Mouse (Mus musculus) T-cell, adult 2 months (primary cell): ENCODE results near the gene Eln.

ENCODE experiments used
- DNase-seq: peaks from one replicate; pipeline ENCODE4 v3.0.0; 2022; ENCODE audit warnings: low spot score

Eln gene

DNA sequence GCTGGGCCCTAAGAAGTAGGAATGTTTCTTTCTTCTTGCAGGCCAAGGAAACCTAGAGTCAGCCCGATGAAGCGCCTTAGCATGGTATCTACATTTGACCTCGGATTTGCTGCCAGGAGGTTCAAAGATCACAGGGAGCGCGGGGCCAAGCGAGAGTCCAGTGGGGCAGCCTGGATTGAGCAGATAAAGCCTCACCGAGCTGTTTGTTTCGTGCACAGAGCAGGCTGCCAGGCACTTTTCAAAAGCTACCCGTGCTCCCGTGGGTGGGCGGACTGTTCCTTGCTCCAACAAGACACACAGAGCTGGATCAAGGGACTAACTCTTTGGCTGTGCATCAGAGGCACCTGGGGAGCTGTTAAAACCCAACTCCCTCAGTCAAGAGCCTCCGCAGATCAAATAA is 3.1 kb downstream of the Eln start:
- no peak for DNase-seq

- DNase-seq = no peak
Observed at GRCm38 (mm10) chr5:134742221-134742795, 4.8 kb downstream of the Eln start.

DNA sequence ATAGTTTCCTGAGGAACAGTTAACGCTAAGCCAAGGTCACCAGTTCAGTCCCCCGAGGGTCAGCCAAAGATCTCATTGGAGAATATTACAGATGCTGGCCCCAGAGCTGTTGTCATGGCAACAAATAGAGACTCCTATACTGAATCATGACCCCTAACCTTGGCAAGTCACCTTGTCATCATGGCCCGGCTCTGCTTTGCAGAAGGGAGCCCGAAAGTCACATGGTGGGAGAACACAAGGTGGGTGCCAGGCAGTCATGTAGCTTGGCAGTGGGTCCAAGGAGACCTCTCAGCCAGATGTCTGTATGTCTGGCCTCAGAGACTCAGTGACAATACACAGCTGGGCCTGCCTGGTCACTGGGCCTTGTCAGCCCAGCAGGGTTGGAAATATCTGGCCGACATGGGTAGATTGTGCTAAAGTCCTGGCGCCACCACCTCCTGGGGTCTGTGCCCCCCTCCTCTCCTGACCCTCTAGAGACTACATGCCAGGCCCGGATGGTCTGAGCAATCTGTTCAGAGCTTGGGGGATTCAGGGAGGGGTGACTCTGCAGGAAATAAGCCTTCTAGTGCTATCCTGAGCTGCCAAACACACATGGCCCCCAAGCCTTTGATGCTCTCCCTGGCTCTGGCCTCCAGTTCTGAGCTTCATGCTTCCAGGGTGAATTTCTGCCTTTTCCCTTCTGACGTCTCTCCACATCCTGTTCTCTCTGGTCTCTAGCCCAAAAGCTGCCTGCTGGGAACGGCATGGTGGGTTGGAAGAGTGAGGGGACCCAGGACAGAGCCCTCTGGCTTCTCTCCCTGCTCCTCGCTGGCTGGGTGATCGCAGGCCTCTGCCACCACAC is 6.4 kb downstream of the Eln start:
- DNase-seq = no peak

DNA sequence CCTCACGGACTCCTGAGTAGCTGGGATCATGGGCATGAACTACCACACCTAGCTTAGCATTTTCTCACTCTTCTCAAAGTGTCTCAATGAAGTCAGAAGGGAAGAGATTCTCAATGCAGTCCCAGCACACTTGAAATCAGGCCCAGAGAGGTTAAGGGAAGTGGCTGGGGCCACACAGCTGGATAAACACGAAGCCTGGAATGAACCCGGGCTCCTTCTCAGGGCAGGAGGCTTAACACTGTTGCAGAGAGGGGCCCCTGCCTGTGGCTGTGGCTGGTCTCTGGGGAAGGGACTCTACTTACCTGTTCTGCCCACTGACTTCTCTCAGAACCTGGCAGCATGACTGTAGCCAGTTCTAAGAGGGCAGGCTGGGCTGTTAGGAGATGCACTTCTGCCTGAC is 7.2 kb downstream of the Eln start:
- DNase-seq = no peak

DNA sequence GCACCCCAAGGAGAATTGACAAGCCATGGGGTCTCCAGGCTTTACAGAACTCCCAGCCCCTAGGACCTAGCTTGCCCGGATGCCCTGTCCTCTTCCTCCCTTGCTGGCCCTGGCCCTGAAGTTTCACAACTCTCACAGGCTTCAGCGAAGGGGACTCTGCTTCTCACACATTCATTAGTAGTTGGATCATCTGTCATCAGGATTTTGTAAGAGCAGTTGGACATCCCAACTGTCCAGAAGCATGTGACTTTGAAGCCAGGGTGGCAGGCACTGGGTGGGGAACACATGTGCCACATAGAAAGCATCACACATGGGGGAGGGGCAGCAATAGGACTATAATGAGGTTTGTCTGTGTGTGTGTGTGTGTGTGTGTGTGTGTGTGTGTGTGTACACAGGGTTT is 12.2 kb downstream of the Eln start:
- no peak for DNase-seq

- no peak for DNase-seq
Observed at GRCm38 (mm10) chr5:134734072-134734471, 13.1 kb downstream of the Eln start.

- no peak for DNase-seq
Observed at GRCm38 (mm10) chr5:134733241-134733640, 13.9 kb downstream of the Eln start.

DNA sequence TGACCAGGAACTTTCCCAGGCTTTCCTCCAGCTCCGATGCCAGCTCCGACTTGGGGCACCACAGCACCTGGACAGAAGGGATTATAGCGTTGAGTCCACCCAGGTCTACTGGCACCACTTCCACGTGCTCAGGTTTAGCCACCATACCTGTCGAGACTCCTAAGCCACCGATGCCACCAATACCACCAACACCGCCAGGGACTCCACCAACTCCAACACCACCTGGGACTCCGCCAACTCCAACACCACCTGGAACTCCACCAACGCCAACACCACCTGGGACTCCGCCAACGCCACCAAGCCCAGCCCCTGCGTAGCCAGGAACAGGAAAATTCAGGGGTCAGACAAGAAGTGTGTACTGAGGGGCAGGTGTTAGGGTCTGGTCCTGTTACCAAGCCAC is 18.0 kb downstream of the Eln start:
- no peak for DNase-seq

- DNase-seq = no peak
Observed at GRCm38 (mm10) chr5:134728535-134728934, 18.6 kb downstream of the Eln start.

DNA sequence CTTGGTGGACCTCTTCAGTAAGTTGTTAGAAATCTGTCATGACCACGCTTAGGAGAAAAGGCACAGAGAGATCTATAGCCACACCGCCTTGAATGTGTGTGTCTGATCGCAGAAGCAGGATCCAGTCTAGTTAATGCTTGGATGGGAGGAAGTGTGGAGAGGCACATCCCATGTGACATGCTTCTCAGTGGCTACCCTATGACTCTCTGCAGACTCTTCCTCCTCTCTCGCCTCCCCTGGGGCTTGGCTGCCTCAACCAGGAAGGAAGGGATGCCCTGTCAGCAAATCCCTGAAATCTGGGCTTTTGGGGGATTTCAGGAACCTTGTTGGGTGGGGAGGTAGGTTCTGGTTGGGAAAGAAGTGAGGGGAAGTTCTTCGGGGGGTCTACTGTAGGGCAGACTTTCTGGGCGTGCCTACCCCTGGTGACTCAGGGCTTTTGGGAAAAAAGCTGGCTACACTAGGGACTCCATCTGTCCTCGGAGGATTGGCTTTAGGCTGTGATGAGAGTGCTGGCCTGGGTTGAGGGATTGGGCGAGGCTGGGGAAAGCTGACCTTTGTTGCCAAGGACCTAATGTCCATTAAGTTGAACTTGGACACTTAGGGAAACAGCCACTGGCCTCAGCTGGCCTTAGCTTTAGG is 20.0 kb downstream of the Eln start:
- DNase-seq = no peak

DNA sequence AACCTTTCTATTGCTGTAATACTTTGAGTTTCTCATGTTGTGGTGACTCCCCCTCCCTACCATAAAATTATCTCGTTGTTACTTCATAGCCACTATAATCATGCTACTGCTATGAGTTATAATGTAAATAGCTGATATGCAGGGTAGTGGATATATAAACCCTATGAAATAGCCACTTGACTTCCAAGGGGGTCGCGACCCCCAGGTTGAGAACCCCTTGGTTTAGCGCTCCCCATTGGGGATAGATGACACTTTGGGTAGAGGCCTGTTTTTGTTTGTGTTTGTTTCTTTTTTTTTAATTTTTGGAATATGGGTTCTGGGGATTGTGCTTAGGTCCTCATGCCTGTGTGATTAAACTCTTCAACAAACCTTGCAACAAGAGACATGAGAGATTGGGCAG is 21.8 kb downstream of the Eln start:
- DNase-seq = no peak

- no peak for DNase-seq
Observed at GRCm38 (mm10) chr5:134720058-134720457, 27.1 kb downstream of the Eln start.

GRCm38 (mm10) chr5:134711076-134711475 is 36.0 kb downstream of the Eln start:
- no peak for DNase-seq

- DNase-seq = no peak
Observed at GRCm38 (mm10) chr5:134709275-134709674, 37.8 kb downstream of the Eln start.

GRCm38 (mm10) chr5:134704157-134704556 is 43.0 kb downstream of the Eln start:
- peak; percentile 78 for DNase-seq

GRCm38 (mm10) chr5:134695539-134695938 is 51.6 kb downstream of the Eln start:
- DNase-seq = no peak

- no peak for DNase-seq
Observed at GRCm38 (mm10) chr5:134695082-134695481, 52.0 kb downstream of the Eln start.

GRCm38 (mm10) chr5:134692704-134693103 is 54.4 kb downstream of the Eln start:
- no peak for DNase-seq

GRCm38 (mm10) chr5:134688718-134689284 is 58.3 kb downstream of the Eln start:
- peak; percentile 100 for DNase-seq

DNA sequence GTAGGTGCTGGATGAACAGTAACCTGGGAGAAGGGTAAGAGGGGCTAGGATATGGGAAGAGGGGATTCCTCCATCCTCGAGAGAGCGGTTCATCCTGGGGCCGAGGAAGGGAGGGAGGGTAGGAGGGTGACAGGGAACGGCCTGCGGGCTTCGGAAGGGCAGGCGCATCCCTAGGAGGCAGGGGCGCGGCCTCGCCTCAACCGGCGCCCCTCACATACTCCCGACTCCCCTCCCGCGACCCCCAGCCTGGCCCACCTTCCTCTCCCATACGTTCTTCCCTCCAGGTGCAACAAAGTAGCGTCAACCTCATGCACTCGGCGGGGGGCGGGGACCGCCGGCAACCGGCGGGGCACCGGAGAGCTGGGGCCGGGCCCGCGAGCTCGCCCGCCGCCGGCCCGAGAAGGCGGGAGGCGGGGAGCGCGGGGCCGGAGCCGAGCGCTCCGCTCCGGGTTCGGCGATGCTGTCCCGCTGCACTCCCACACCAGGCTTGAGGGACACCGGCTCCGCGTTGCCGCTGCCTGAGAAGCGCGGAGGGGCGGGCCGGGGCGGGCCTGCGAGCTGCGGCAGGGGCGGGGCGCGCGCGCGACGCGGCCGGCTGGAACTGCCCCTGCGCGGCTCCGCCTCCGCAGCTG is 58.9 kb downstream of the Eln start, which contains the start of gene Limk1:
Limk1 (minus strand) TSS at position 513 of the 632 bp plus-strand sequence.
- no peak for DNase-seq

- DNase-seq = no peak
Observed at GRCm38 (mm10) chr5:134687187-134687586, 59.9 kb downstream of the Eln start.

- DNase-seq = no peak
Observed at GRCm38 (mm10) chr5:134686541-134686940, 60.6 kb downstream of the Eln start.
